Mouse (Mus musculus): Measurements from ENCODE around the gene Prokr2.
"Not testable (repeated sequence)": the region's sequence is repeated elsewhere in the genome, so short reads cannot be mapped to it uniquely, and the experiment has no call there.

The Prokr2 gene

DNA sequence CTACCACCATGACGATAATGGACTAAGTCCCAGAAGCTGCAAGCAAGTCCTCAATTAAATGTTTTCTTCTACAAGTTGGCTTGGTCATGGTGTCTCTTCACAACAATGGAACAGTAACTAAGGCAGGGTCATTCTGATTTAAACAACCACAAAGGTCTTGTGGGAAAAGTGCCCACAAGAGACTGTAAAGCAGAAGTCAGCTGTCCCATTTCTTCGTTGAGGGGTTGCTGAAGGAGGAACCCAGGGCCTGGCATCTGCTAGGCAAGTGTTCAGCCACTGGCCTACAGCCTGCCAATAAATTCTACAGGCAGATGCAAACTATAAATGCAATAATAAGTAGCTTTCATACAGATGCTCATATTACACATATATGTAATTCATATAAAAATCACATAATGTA, 48.0 kb downstream of the Prokr2 start:
- no peak for DNase-seq

DNA sequence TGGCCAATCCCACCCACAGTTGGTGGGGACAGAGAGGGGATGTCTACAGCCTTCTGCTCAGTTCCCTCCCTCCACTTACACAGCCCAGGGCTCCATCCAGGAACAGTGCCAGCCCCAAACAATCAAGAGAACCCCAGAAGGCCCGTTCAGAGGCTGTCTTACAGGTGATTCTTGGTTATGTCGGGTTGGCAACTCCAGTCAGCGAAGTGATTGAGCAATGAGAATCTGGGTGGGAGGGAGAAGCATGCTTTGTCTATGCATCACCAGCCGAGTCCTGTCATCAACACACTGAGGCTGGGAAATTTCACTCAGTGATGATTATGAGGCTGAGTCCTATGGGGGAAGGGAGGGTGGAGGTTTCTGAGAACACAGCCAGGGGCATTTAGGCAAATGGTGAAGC, 61.7 kb downstream of the Prokr2 start:
- peak; percentile 31 for DNase-seq

DNA sequence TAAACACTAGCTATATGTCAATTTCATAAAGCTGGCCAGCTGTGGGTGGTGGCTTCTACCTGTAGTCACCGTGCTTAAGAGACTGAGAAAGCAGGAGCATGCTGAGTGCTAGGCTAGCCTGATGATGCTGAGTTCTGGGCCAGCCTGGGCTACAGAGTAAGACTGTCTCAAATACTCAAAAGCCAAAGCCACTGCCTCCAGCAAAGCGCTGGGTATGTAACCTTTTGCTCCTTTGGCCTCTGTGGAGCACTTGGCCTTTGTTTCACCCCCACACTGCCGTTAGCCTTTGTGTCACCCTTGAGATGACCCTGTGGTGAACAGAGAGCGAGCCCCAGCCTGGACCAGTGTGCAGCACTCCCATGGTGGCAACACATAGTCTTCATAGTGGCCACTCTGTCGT, 64.7 kb downstream of the Prokr2 start:
- DNase-seq: no peak

DNA sequence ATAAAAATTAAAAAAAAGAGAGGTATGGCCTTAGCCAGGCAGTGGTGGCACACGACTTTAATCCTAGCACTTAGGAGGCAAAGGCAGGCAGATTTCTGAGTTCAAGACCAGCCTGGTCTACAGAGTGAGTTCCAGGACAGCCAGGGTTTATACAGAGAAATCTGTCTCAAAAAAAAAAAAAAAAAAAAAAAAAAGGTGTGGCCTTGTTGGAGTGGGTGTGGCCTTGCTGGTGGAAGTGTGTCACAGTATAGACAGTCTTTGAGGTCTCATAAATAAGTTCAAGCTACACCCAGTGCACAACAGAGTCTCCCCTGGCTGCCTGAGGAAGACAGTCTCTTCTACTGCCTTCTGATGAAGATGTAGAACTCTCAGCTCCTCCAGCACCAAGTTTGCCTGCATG, 68.1 kb downstream of the Prokr2 start:
- no peak for DNase-seq

DNA sequence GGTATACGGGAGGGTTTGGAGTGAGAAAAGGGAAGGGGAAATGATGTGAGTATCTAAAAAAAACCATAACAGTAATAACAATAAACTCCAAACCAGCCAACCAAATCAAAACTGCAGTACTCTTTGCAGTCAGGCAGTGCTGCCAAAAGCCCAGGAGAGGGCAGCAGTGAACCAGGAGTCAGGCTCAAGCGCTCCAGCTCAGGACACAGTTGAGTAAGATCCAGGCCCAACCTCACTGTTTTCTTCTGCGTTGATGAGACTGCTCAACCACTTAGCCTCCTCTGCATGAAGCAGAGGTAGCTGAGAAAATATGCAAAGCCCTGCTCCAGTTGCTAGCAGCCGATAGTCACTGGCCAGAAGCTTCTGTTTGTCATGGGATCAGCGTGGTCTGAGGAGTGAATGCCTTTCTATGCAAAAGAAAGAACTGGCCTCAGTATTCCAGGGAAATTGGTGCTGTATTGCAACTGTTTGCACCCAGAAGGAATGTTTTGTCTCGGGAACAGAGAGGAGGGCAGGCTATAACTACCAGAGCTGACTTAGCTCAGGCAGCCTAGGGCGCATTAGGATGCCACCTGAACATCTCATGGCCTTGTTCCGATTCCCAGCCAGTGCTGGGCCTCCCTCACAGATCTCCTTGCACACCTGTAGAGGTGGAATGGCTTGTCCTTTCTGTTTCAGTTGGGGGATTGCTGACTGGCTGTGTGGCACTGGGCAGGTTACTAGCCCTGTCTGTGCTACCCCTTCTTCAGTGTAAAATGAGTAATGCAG, 69.0 kb downstream of the Prokr2 start:
- DNase-seq: peak; percentile 78

DNA sequence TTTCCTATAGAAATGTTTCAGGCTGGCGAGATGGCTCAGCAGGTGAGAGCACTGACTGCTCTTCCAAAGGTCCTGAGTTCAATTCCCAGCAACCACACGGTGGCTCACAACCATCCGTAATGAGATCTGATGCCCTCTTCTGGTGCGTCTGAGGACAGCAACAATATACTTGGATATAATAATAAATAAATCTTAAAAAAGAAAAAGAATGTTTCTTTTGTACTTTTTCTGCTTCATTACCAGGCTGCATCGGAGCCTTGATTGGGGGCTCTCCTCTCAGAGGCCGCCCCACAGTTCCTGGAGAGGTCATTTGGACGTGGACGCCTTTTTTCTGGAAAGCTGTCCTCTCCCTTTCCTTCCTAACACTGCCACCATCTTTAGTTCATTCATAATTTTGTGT, 71.2 kb downstream of the Prokr2 start:
- DNase-seq: not testable (repeated sequence)

DNA sequence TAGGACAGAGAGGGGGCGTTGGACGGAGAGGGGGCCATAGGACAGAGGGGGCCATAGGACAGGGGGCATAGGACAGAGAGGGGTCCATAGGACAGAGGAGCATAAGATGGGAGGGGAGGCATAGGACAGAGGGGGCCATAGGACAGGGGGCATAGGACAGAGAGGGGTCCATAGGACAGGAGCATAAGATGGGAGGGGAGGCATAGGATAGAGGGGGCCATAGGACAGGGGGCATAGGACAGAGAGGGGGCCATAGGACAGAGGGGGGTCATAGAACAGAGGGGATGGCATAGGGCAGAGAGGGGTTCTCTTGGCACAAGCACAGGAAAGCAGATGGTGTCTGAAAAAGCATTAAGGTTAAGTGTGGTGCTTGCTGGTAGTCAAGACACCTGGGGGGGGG, 71.7 kb downstream of the Prokr2 start:
- no peak for DNase-seq

DNA sequence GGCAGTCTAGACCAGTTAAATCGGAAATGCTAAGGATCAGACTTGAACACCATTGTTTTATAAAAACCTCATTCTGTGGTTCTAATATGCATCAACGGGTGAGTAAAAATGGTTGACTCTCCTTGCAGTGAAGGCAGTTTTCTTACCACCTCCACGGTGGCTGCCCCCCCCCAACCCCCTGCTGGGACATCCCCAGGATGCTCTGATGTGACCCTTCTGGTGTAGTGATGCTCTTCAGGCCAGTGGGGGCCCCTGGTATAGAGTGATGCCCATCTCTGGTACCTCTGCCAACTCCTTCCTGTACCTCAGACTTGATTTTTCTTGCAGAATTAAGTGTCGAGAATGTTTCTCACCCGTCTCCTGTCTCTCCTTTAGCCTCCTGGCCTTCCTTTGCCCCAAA, 72.6 kb downstream of the Prokr2 start:
- no peak for DNase-seq

DNA sequence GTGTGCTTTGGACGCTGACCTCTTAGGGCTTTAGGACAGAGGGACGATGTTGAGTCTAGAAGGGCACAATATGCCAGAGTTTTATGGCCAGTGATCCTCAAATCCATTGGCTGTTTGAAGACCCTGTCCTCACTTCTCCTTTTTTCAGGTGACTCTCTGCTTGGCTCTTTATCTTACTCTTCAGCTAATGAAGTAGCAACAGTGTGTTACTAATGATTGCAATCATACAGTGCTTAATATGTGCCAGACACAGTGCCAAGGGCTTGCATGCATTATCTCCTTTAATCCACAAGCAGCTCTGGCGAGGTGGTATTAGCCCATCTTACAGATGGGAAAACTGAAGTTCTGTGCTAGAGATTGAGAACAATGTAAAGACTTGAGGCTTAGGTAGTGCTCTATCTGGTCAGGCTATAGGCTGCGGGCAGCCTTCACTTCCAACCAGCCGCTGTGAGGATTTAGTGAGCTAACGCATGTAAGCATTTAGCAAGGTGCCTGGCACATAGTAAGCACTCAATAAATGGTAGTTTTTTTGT, 75.8 kb downstream of the Prokr2 start:
- no peak for DNase-seq

DNA sequence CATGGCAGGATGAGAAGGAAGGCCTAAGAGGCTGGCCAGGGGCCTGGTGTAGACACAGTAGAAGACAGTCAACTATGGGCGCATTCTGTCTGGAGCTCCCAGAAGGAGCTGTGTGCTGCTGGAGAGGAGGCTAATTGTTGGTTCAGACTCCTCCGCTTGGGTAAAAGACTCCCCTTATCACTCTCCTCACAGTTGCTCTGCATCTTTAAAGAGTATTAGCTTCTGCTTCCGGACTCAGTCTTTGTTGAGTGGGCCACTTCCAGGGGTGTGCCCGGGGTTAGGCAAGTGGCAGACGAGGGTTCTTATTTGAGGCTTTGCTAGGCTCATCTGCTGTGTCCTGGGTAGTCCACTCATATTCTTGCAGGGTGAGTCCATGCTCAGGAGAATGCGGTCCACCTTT, 76.4 kb downstream of the Prokr2 start:
- DNase-seq: no peak

DNA sequence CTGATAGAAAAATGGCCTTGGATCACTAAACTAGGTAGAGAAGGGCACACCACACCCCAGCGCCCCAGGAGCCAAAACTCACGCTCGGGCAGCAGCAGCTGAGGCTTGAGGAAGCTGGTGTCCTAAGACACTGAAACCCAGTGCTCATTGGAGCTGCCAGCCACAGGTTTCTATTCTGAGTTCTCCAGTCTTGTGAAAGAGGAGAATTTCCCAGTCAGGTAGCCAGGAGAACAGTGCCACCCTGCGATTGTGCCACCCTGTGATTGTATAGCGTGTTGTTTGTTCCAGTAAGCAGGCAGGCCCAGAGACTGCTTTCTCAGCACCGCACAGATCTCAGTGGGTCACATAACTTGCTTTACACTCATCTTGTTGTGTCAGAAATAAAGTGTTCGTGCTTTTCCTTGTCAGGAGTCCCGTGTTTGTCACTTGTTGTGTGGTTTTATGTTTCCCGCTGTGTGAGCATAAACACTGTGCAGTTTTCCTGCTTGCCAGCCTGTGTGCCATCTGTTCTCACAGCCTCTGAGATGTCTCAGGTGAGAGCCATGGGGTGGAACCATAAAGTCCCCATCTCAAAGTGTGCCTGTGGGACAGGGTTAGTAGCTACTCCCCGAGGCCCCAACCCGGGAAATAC, 77.9 kb downstream of the Prokr2 start:
- no peak for DNase-seq

DNA sequence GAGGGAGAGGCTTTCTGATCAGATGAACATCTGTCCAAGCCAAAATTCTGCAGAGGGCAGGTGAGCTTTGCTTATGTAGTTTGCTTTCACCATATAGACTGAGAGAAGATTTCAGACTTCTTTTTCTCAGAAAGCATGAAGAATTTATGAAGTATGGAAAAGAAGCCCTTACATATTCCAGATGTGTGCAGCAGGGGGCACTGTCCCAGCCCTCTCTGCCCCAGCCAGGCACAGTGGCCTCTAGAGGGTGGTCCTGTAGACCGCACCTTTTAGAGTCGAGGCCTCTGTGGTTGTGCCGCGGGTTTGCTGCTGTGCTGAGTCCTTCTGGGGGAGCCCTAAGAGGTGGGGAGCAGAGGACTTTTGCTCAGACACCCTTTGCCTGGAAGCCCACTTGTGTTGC, 79.3 kb downstream of the Prokr2 start:
- no peak for DNase-seq

DNA sequence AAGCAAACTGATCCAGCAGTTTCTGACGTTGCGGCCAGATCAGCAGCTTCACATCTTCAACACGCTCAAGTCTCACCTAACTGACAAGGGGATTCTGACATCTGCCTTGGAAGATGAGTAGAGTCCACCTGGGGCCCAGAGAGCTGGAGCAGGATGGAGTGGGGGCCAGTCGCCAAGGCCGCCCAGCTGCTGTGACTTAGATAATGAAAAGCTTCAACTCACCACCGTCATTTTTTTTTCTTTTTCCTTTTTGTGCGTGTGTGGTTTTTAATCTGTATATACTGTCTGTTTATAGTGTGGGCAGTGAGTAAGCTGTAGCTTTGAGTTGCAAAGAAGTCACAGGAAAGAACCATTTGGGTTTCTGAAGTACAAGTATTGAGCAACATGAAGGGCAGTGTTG, 80.1 kb downstream of the Prokr2 start:
- no peak for DNase-seq

DNA sequence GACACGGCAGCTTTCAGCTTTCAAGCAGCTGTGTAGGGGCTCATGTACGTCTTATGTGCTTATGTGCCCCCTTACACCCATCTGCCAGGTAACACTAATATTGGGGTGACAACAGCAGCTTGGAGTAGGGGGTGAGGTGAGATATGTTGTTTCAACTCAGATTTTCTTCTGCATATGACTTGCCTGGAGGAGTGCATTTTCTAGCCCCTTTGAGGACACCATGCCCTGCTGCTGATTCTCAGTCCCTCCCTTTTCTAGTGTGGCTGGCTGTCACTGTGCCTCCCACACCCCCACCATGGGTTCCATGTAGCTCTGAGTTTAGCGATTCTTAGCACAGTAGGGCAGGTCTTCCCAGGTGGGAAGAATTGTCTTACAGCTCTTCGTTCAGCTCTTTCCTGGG, 83.8 kb downstream of the Prokr2 start:
- no peak for DNase-seq

DNA sequence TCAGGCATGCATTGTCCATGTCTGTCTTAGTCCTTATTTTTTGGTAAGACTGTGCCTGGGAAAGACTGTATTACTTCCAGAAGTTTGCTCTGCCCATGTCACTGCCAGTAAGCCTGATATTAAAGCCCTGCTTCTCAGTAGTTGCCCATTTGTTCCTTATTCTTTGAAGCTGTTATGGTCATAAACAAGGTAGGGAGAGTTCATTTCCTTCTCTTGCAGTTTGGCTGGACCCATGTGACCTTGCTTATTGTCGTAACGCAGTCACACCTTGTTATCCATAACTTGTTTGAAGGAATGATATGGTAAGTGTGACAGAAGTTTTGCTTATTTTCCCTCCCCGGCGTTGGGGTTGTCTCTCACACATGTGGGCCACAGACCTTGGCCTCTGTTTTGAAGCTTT, 87.0 kb downstream of the Prokr2 start:
- no peak for DNase-seq

DNA sequence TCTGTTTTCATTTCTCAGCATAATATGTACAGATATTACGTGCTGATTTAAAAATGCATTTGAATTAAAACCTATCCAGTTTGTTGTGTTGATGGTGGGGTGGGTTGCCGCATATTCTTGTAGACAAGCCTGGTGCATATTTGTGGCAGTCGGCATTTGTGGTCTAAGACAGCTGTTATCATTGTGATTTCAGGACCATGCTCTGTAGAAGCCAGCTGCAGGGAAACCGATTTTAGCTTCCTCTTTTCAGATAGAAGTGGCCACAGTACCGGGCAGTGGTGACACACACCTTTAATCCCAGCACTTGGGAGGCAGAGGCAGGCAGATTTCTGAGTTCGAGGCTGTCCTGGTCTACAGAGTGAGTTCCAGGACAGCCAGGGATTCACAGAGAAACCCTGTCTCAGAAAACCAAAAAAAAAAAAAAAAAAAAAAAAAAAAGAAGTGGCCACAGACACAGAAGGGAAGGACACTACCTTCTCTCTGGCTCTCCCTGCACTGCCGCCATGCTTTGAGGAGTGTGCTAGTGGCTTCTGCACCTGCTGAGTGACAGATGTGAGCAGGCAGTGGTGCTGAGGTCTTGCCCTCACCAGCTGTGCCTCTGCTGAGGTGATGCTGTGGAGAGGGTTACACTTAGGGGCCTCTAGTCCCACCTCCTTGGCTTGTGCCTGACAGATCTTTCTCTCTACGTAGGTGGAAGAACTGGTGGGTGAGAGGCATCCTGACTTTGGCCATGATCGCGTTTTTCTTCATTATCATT, 91.4 kb downstream of the Prokr2 start:
- DNase-seq: no peak

DNA sequence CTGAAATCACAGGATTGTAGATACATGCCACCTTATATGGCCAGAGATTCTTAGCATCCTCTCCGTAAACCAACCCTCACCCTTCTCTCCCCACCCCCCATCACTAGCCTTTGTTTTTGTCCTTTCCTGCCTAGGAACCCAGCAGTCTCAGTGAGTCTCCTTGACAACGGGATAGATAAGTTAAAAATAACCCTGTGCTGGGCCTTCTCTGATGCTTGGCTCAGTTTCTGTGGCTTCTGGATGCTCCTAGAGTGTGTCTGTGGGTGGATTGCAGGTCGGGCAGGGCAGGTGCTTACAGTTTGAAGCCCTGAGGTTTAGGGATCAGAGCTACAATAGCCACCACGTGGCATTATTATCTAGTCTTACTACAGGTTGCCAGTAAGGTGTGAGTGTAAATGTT, 93.2 kb downstream of the Prokr2 start:
- no peak for DNase-seq

DNA sequence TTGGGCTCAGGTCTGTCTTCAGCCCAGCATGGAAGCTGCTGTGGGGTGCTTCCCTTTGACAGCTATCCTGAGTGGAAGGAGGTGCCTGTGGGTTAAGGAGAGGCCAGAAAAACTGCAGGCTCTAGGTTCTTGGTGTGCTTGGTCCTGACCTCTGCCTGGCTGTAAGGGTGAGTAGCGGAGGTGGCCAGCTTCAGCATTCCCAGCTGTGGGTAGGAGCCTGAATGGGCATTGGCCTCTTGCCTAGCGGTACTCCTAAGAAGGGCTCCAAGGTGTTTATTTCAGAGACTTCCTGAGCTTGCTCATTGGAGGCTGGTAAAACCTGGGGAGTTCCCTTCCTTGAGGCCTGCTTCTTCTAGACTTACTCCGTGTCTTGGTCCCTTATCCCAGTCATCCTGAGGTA, 94.0 kb downstream of the Prokr2 start:
- DNase-seq: peak; percentile 73

DNA sequence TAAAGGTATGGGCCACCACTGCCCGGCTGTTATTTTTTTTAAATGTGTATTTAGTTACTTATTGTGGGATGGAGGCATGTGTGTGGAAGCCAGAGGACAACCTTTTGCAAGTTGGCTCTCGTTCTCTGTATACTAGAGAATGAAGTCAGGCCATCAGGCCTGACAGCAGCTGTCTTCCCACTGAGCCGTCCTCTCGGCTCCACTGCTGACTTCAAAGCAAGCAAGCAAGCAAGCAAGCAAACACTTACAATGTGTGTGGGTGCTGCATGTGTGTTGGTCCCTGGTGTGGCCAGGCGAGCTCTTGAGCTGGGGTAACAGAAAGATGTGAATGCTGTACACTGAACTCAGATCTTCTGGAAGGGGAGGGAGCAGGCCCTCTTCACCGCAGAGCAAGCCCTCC, 94.4 kb downstream of the Prokr2 start:
- DNase-seq: no peak

DNA sequence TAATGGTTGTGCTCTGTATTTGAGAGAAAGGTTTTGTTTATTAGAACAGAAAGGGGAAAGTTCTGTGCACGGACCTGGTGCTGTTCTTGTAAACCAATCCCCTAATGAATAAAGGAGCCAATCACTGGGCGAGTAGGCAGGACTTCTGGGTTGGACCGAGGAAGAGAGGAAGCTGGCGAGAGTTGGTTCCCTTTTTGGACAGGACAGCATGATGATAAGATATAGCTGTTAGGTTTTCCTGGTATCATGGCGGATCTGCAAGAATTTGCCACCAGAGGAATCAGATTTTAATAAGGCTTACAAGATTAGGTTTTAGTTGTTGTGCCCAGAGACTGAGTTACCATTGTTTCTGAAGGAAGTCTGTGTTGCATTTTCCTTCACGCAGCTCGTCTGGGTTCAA, 96.0 kb downstream of the Prokr2 start:
- DNase-seq: not testable (repeated sequence)

All from lung, postnatal 36 days (tissue).